Mouse (Mus musculus): Measurements from ENCODE around the gene Tmem106a.

- TF ChIP-seq CTCF (IDR thresholded peaks at IDR 0.05; ENCODE audit: low read depth) (no peak), EP300 (IDR thresholded peaks at IDR 0.05; ENCODE audit: low read depth) (no peak)
Observed at GRCm38 (mm10) chr11:101616948-101617767, 35.1 kb downstream of the Tmem106a start.

Data from heart, postnatal 0 days (tissue).